Mouse (Mus musculus) gastrocnemius, postnatal 10 days (tissue): ENCODE results near the gene Car7. TPM values are rescaled to one million over a fixed set of nuclear protein-coding genes. Genes with fewer than 3 reads are reported as not detected.
"Not testable (repeated sequence)": the region's sequence is repeated elsewhere in the genome, so short reads cannot be mapped to it uniquely, and the experiment has no call there.

Source experiments
- DNase-seq: peaks from one replicate; pipeline ENCODE4 v3.0.0; 2021; ENCODE audit warnings: mixed read lengths
- total RNA-seq, 2 experiments: library from RNA; stranded (reverse); gene quantifications; 2 replicates each; pipeline ENCODE4 v1.2.3; 2021

Car7 gene
- total RNA-seq, 2 experiments from 2014 or later, result 0.56 to 1.6 TPM

- DNase-seq, result no peak
Measured at GRCm38 (mm10) chr8:104569559-104569958, 35.1 kb downstream of the Car7 start.

- DNase-seq, result peak; percentile 89
Measured at GRCm38 (mm10) chr8:104570436-104571343, 36.2 kb downstream of the Car7 start.

GRCm38 (mm10) chr8:104576820-104577219, 42.3 kb downstream of the Car7 start:
- DNase-seq, result no peak

GRCm38 (mm10) chr8:104577606-104578005, 43.1 kb downstream of the Car7 start:
- DNase-seq, result not testable (repeated sequence)

GRCm38 (mm10) chr8:104584522-104584921, 50.0 kb downstream of the Car7 start:
- no peak for DNase-seq

GRCm38 (mm10) chr8:104590284-104590683, 55.8 kb downstream of the Car7 start:
- no peak for DNase-seq

GRCm38 (mm10) chr8:104591133-104591834, 56.8 kb downstream of the Car7 start, which contains the start of gene Pdp2:
Gene Pdp2 (plus strand): TSS chr8:104591451.
- peak; percentile 77 for DNase-seq

- DNase-seq, result no peak
Measured at GRCm38 (mm10) chr8:104591856-104592255, 57.4 kb downstream of the Car7 start.

- DNase-seq, result no peak
Measured at GRCm38 (mm10) chr8:104592566-104592965, 58.1 kb downstream of the Car7 start.

GRCm38 (mm10) chr8:104593536-104594325, 59.2 kb downstream of the Car7 start:
- no peak for DNase-seq

- DNase-seq, result no peak
Measured at GRCm38 (mm10) chr8:104594611-104595362, 60.3 kb downstream of the Car7 start.

GRCm38 (mm10) chr8:104595773-104596536, 61.5 kb downstream of the Car7 start:
- no peak for DNase-seq

- no peak for DNase-seq
Measured at GRCm38 (mm10) chr8:104597656-104598055, 63.2 kb downstream of the Car7 start.

GRCm38 (mm10) chr8:104598496-104598895, 64.0 kb downstream of the Car7 start:
- no peak for DNase-seq

Other genes starting within 250 kb of the Car7 start
- not detected for gene Cmtm2a, start 241.5 kb upstream of the Car7 start, total RNA-seq
- not detected for gene Gm45711, start 224.6 kb upstream of the Car7 start, total RNA-seq
- not detected for gene Cmtm1, start 224.5 kb upstream of the Car7 start, total RNA-seq
- not detected for gene Gm11020, start 213.1 kb upstream of the Car7 start, total RNA-seq
- not detected for gene Cmtm2b, start 212.5 kb upstream of the Car7 start, total RNA-seq
- gene Cmtm3, start 195.3 kb upstream of the Car7 start, total RNA-seq, result 10 to 100 TPM; 27.4 to 38.9 TPM
- gene Cmtm4, start 138.9 kb upstream of the Car7 start, total RNA-seq, result 1 to 10 TPM; 6.3 to 7.6 TPM
- gene Dync1li2, start 91.6 kb upstream of the Car7 start, total RNA-seq, result 100 to 1,000 TPM; 101 to 112 TPM
- not detected for gene Terb1, start 24.8 kb upstream of the Car7 start, total RNA-seq
- gene Nae1, start 52 bp upstream of the Car7 start, total RNA-seq, result 10 to 100 TPM; 27.0 to 27.4 TPM
- gene Pdp2, start 56.8 kb downstream of the Car7 start, total RNA-seq, result 1 to 10 TPM; 3.8 to 4.7 TPM
- gene Cdh16, start 89.7 kb downstream of the Car7 start, total RNA-seq, result under 1 TPM; 0.54 to 0.63 TPM
- gene Rrad, start 96.6 kb downstream of the Car7 start, total RNA-seq, result 10 to 100 TPM; 17.0 to 34.2 TPM
- 10 to 100 TPM; 38.3 to 48.5 TPM for gene Ciao2b, start 107.3 kb downstream of the Car7 start, total RNA-seq
- not detected for gene Ces2a, start 199.3 kb downstream of the Car7 start, total RNA-seq